Mouse (Mus musculus): ENCODE data around the gene Qrich2.

- TF ChIP-seq MAFK (IDR thresholded peaks at IDR 0.05; ENCODE audit: insufficient read depth, low read depth, low read length) (no peak), CHD2 (IDR thresholded peaks at IDR 0.05; ENCODE audit: low read depth, low read length) (no peak), ZNF384 (IDR thresholded peaks at IDR 0.05; ENCODE audit: low read depth, low read length) (no peak)
Measured at GRCm38 (mm10) chr11:116394769-116395168, 71.3 kb downstream of the Qrich2 start.
